Mouse (Mus musculus) heart, postnatal 0 days (tissue): ENCODE measurements around the gene Bak1.

Experiments
- CTCF ChIP-seq: IDR thresholded peaks from 2 replicates; pipeline ENCODE4 v1.5.1; 2016; ENCODE audit warnings: antibody characterized with exemption, control low read depth, low read depth
- EP300 ChIP-seq: IDR thresholded peaks from 2 replicates; pipeline ENCODE4 v1.6.1; 2016; ENCODE audit warnings: antibody characterized with exemption, low read depth

GRCm38 (mm10) chr17:27077920-27078319, 49.1 kb upstream of the Bak1 start:
- TF ChIP-seq CTCF, result no peak
- no peak for TF ChIP-seq EP300
